Mouse (Mus musculus): Measurements from ENCODE around the gene Cd164. TPM values are rescaled to one million over a fixed set of nuclear protein-coding genes. Genes with fewer than 3 reads are reported as not detected.
A peak's percentile ranks its signal among the peaks of the same experiment; 100 is the strongest.
"Not testable (repeated sequence)": the region's sequence is repeated elsewhere in the genome, so short reads cannot be mapped to it uniquely, and the experiment has no call there.

The Cd164 gene
- polyA plus RNA-seq, 1 experiment from 2014 or later: 156 TPM

DNA sequence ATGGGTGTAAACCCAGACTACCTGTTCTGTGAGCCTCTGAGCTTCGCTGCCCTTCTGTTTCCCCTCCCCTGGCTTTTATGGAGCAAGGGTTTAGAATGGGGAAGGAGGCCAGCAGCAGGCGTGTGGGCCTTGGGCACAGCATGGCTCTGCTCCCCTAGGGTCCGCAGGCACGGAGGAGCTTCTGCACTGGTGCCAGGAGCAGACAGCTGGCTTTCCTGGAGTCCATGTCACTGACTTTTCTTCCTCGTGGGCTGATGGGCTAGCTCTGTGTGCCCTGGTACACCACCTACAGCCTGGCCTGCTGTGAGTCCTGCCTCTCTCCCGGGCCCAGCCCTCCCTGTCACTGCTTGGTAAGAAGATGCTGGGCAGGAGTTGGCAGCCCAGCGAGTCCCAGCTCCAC lies 36.8 kb upstream of the Cd164 start:
- DNase-seq (ENCODE audit: low spot score): no peak
- peaks cover 41% of the 10 kb centered on the region for H3K4me1 ChIP-seq
- H3K4me3 ChIP-seq: no peak overlapping the region
- 81% methylated on average over 7 of the region's 7 CpGs for WGBS
- H3K27ac ChIP-seq: no peak overlapping the region
- no peaks in the 10 kb centered on the region for H3K9me3 ChIP-seq
- H3K27me3 ChIP-seq (ENCODE audit: insufficient read depth, poor library complexity, severe bottlenecking): no peaks in the 10 kb centered on the region
- H3K36me3 ChIP-seq: peaks cover 91% of the 10 kb centered on the region

DNA sequence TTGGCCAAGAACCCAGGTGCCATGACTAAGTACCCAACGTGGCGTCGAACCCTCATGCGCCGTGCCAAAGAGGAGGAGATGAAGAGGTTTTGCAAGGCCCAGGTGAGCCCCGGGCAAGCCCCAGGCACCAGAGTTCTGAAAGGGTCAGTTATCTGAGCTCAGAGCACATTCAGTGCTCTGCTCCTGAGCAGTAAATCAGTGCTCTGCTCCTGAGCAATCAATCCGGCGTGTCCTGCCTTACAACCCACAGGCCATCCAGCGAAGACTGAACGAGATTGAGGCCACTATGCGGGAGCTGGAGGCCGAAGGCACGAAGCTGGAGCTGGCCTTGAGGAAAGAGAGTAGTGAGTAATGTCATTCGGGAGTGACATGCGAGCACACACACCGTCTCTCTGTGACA lies 33.4 kb upstream of the Cd164 start:
- no peak for DNase-seq (ENCODE audit: low spot score)
- no peaks in the 10 kb centered on the region for H3K27me3 ChIP-seq (ENCODE audit: insufficient read depth, poor library complexity, severe bottlenecking)
- H3K4me3 ChIP-seq: no peak overlapping the region
- no peaks in the 10 kb centered on the region for H3K9me3 ChIP-seq
- no peak overlapping the region for H3K27ac ChIP-seq
- H3K36me3 ChIP-seq: peaks cover 77% of the 10 kb centered on the region
- peaks cover 40% of the 10 kb centered on the region for H3K4me1 ChIP-seq
- 90% methylated on average over 16 of the region's 16 CpGs for WGBS

DNA sequence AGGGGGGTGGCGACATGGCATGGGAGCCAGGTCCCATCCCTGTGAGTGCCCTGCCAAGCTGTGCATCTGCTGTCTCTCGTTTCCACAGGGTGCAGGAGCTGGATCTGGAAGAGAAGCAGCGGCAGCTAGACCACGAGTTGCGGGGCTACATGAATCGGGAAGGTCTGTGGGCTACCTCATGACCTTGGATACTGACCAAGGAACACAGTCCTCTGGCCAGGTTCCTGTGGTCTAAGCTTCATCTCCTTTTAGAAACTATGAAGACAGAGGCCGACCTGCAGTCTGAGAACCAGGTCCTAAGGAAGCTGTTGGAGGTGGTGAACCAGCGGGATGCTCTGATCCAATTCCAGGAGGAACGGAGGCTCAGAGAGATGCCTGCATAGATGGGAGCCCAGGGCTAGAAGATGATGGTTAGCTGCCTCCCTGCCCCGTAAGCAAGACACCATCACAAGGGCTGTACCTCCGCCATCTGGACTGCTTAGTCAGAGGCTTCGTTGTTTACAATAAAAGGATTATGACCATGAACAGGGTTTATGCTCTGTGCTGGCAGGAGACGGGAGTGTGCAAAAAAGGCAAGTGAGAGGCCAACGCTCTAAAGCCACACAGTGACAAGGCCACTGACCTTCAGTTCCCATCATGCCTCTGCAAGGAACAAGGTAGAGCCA lies 32.6 kb upstream of the Cd164 start:
- DNase-seq (ENCODE audit: low spot score): no peak
- no peaks in the 10 kb centered on the region for H3K9me3 ChIP-seq
- WGBS: 89% methylated on average over 14 of the region's 14 CpGs
- H3K4me1 ChIP-seq: peaks cover 31% of the 10 kb centered on the region
- no peak overlapping the region for H3K4me3 ChIP-seq
- no peaks in the 10 kb centered on the region for H3K27me3 ChIP-seq (ENCODE audit: insufficient read depth, poor library complexity, severe bottlenecking)
- peaks cover 70% of the 10 kb centered on the region for H3K36me3 ChIP-seq
- H3K27ac ChIP-seq: no peak overlapping the region

DNA sequence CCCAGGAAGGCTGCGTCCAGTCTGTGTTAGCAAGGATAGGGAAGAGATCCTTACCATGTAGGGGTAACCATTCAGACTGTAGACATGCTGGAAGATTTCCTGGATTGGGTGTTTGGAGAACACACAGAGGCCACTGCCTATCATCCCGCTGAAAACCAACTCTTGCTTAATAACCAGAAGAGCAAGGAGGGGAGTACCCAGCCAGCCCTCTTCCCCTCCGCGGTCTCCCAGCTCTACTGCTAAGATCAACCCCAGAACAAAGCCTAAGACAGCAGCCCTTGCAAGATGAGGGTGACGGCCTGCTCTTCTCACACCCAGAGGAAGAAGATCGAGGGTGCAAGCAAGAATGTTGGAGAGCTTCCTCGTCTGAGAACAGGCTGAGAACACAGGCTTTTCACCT lies 30.3 kb upstream of the Cd164 start:
- 48% methylated on average over 7 of the region's 7 CpGs for WGBS
- Histone ChIP-seq H3K36me3 (peaks cover 48% of the 10 kb centered on the region), H3K27ac (peak overlapping the region; percentile 92), H3K4me1 (peaks cover 27% of the 10 kb centered on the region), H3K4me3 (peak overlapping the region; percentile 77), H3K9me3 (no peaks in the 10 kb centered on the region), H3K27me3 (ENCODE audit: insufficient read depth, poor library complexity, severe bottlenecking) (no peaks in the 10 kb centered on the region)
- no peak for DNase-seq (ENCODE audit: low spot score)

DNA sequence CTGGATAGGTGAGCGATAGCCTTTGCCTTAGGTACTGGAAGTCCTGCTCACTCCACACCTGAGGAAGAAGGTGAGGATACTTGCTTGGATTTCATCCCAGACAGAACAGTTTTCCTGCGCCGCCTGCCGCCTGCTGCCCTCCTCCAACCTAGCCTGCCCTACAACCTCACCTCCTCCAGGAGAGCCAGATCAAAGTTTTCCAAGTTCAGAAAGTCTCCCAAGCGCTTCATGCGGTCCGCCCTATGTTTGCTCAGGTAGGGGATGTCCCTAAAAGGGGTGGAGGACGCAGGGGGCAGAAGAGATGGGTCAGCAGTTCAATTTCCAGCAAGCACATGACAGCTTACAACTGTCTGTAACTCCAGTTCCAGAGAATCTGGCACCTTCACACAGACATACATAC lies 29.9 kb upstream of the Cd164 start:
- WGBS: 30% methylated on average over 8 of the region's 8 CpGs
- Histone ChIP-seq H3K4me3 (peak overlapping the region; percentile 77), H3K9me3 (no peaks in the 10 kb centered on the region), H3K27ac (peak overlapping the region; percentile 92), H3K4me1 (peaks cover 27% of the 10 kb centered on the region), H3K36me3 (peaks cover 44% of the 10 kb centered on the region), H3K27me3 (ENCODE audit: insufficient read depth, poor library complexity, severe bottlenecking) (no peaks in the 10 kb centered on the region)
- no peak for DNase-seq (ENCODE audit: low spot score)

DNA sequence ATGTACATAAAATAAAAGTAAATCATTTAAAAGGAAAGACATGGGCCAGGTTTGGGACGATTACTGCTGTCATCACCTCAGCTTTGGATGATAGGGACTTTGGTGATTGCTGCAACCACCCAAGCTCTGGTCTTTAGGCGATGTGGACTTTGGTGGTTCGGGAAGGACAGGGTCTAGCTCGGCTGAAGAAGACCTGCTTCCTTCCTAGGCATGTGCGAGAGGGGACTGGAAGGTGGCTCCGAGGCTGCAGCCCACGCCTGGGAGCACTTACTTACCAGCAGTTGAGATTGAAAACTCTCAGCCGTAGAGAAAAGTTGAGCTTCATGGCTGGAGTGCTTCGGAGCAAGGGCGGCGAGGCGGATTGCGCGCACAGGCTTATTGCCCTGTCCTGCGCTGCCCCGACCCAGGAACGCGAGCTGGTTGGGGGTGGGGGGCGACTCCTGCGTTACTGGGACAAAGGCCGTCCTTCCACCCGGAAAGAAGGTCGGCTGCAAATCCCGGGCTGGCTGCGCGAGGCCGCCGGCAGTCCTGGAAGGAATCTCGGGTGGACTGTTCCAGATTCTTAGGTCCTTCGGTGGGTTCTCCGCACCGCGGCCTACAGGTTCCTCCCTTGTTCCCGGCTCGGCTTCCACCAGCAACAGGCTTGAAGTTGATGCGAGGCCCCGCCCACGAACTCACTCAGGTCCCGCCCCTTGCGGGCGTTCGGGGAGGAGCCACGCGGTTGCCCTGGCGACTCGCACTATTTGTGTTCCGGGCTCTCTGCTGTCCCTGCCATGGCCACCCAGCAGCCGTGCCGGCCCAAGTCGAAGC lies 29.3 kb upstream of the Cd164 start, which contains the start of the genes Smpd2 and Ppil6:
TSS of gene Smpd2 (minus strand) at position 662 of the 810 bp plus-strand sequence.
TSS of gene Ppil6 (plus strand) at position 732 of the 810 bp plus-strand sequence.
- Histone ChIP-seq H3K27ac (peak within 1 kb of the TSS; percentile 92), H3K4me3 (peak within 1 kb of the TSS; percentile 77), H3K27me3 (ENCODE audit: insufficient read depth, poor library complexity, severe bottlenecking) (no peaks in the 10 kb centered on the region), H3K4me1 (peaks cover 27% of the 10 kb centered on the region), H3K9me3 (no peaks in the 10 kb centered on the region), H3K36me3 (peaks cover 38% of the 10 kb centered on the region)
- peak; percentile 99 for DNase-seq (ENCODE audit: low spot score)
- WGBS: under 1% methylated on average over 50 of the region's 50 CpGs

DNA sequence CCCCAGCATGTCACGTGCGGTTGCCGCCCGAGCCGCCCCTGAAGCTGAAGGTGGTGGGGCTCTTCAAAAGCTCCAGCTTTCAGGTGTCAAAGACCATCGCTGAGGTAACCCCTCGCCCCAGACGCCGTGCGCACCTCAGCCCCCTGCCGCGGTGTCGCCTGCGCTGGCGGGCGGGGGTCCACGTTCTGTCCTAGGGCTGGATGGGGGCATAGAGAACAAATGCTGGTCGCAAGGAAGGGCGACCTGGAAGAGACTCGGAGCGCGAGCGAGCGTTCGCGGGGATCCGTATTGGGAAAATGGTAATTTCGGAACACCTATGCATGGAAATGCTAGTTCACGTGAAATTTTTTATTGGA lies 28.7 kb upstream of the Cd164 start:
- Histone ChIP-seq H3K9me3 (no peaks in the 10 kb centered on the region), H3K4me1 (peaks cover 27% of the 10 kb centered on the region), H3K4me3 (peak overlapping the region; percentile 77), H3K27ac (peak overlapping the region; percentile 92), H3K36me3 (peaks cover 32% of the 10 kb centered on the region), H3K27me3 (ENCODE audit: insufficient read depth, poor library complexity, severe bottlenecking) (no peaks in the 10 kb centered on the region)
- no peak for DNase-seq (ENCODE audit: low spot score)
- under 1% methylated on average over 29 of the region's 29 CpGs for WGBS

DNA sequence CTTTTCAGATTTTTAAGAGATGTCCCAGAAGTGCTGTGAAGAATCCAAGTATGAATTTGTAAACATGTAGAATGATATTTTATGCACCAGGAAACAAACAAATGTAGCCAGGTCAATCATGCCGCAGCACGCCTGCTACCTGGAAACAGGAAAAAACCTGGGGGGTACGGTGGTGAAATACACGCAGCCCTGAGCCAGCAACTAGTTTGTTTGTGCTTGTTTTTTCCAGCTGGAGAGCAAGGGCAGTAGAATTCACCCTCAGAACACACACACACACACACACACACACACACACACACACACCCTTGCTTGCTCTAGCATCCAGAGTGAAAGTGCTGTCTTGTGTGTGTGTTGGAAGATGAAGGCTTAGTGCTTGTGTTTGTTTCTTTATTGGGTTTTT lies 28.1 kb upstream of the Cd164 start:
- 55% methylated on average over 4 of the region's 4 CpGs for WGBS
- Histone ChIP-seq H3K27ac (no peak overlapping the region), H3K4me1 (peaks cover 27% of the 10 kb centered on the region), H3K9me3 (no peaks in the 10 kb centered on the region), H3K27me3 (ENCODE audit: insufficient read depth, poor library complexity, severe bottlenecking) (no peaks in the 10 kb centered on the region), H3K36me3 (peaks cover 26% of the 10 kb centered on the region), H3K4me3 (peak overlapping the region; percentile 77; the same call in 1 of the 2 replicates)
- DNase-seq (ENCODE audit: low spot score): no peak

DNA sequence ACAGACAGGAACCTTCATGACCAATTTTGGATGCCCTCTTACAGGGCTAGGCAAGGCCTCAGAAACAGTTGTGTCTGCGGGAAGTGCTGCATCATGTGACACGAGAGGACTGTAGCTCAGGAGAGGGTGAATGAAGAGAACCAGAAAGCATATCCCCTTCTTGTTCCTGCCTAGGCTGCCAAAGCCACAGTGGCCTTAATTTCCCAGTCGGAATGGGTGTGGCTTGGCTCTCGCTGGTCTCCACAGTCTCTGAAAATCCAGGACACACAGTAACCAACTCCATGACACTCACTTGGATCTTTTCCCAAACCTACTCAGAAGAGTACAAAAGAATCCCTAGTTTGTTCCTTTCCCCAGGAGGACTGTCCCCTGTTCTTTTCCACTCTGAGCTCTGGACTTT lies 18.3 kb upstream of the Cd164 start:
- Histone ChIP-seq H3K9me3 (no peaks in the 10 kb centered on the region), H3K27me3 (ENCODE audit: insufficient read depth, poor library complexity, severe bottlenecking) (no peaks in the 10 kb centered on the region), H3K4me1 (peaks cover 7% of the 10 kb centered on the region; the same call in 1 of the 2 replicates), H3K27ac (no peak overlapping the region), H3K36me3 (no peaks in the 10 kb centered on the region), H3K4me3 (no peak overlapping the region)
- DNase-seq (ENCODE audit: low spot score): no peak
- 61% methylated on average over 4 of the region's 4 CpGs for WGBS

DNA sequence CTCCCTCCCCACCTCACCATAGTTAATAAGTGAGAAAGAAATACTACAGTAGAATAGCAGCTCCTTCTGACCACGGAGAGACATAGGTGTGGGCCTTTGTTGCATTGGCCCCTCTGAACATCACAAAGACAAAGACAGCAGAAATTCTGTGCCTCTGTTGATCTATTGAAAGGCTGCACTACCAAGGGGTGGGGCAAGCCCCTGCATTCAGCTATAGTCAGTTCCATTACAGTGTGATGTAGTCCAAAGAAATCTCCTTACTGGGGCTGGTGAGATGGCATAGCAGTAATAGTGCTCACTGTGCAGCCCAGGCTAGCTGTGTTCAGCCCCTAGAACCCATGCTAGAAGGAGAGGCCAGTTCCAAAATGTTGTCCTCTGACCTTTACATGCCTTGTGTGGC lies 14.2 kb upstream of the Cd164 start:
- Histone ChIP-seq H3K4me1 (peaks cover 7% of the 10 kb centered on the region; the same call in 1 of the 2 replicates), H3K27ac (no peak overlapping the region), H3K9me3 (no peaks in the 10 kb centered on the region), H3K27me3 (ENCODE audit: insufficient read depth, poor library complexity, severe bottlenecking) (no peaks in the 10 kb centered on the region), H3K4me3 (no peak overlapping the region), H3K36me3 (no peaks in the 10 kb centered on the region)
- DNase-seq (ENCODE audit: low spot score): no peak
- 88% methylated on average over 1 of the region's 1 CpGs for WGBS

DNA sequence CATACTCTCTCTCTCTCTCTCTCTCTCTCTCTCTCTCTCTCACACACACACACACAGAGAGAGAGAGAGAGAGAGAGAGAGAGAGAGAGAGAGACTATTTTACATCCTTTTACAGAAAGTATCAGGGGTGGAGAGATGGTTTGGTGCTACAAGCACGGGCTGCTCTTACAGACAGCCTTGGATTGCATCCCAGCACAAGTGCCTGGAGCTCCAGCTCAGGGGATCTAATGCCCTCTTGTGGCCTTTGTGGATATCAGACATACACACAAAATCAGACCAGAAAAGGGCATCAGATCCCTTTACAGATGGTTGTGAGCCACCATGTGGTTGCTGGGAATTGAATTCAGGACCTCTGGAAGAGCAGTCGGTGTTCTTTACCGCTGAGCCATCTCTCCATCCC lies 13.8 kb upstream of the Cd164 start:
- H3K4me1 ChIP-seq; H3K4me3 ChIP-seq; H3K27ac ChIP-seq; H3K36me3 ChIP-seq; H3K9me3 ChIP-seq; H3K27me3 ChIP-seq (ENCODE audit: insufficient read depth, poor library complexity, severe bottlenecking): not testable (repeated sequence)
- DNase-seq (ENCODE audit: low spot score): peak; percentile 86
- WGBS: 6% methylated on average over 3 of the region's 3 CpGs

DNA sequence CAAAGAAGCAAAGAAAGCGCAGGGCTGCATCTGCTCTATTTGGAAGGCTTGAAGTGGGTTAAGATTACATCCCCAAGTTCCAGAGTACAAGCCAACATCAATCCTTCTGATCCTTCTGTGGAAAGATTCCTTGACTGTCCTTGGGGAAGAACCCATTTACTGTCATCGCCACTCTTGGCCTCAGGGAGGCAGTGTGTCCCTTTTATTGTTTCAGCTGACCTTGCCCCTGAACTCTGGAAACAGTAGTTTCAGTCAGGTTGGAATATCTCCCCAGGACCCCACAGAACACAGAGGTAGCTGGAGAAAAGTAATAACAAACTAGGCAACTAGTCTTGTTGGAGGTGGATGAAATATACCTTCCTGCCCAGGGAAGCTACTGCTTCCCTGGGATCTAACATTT lies 10.1 kb upstream of the Cd164 start:
- H3K36me3 ChIP-seq: no peaks in the 10 kb centered on the region
- H3K4me1 ChIP-seq: no peaks in the 10 kb centered on the region
- H3K27me3 ChIP-seq (ENCODE audit: insufficient read depth, poor library complexity, severe bottlenecking): no peaks in the 10 kb centered on the region
- no peaks in the 10 kb centered on the region for H3K9me3 ChIP-seq
- no peak overlapping the region for H3K4me3 ChIP-seq
- no peak for DNase-seq (ENCODE audit: low spot score)
- H3K27ac ChIP-seq: no peak overlapping the region
- 27% methylated on average over 2 of the region's 2 CpGs for WGBS

DNA sequence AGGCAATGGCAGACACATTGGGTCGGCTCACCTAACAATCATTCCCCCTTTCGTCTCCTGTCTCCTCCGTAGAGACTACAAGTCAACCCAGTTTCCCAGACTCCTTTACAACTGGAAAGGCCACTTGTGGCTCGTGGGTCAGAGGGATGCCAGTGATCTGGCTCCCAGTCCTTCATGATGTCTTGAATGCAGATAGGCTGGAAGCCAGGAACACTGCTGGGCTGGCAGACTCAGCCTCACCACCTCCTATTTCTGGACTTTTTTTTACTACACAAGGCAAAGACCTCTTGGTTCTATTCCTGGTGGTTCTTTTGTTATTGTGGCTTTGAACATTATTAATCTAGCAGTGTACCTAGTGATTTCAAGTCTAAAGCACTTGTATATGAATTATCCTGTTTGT lies 4.9 kb upstream of the Cd164 start:
- H3K27me3 ChIP-seq (ENCODE audit: insufficient read depth, poor library complexity, severe bottlenecking): no peaks in the 10 kb centered on the region
- WGBS: 71% methylated on average over 4 of the region's 4 CpGs
- no peak overlapping the region for H3K4me3 ChIP-seq
- H3K36me3 ChIP-seq: no peaks in the 10 kb centered on the region
- H3K27ac ChIP-seq: no peak overlapping the region
- DNase-seq (ENCODE audit: low spot score): no peak
- no peaks in the 10 kb centered on the region for H3K4me1 ChIP-seq
- no peaks in the 10 kb centered on the region for H3K9me3 ChIP-seq
